Mouse (Mus musculus) cerebellum, adult 11 months (tissue): Measurements from ENCODE around the gene Fut2.
A peak's percentile ranks its signal among the peaks of the same experiment; 100 is the strongest.
"Not testable (repeated sequence)": the region's sequence is repeated elsewhere in the genome, so short reads cannot be mapped to it uniquely, and the experiment has no call there.

Experiments
- DNase-seq: peaks from one replicate; pipeline ENCODE4 v3.0.0; 2022

Gene Fut2

GRCm38 (mm10) chr7:45667761-45668160 lies 1.6 kb upstream of the Fut2 start:
- DNase-seq, result no peak

- no peak for DNase-seq
Measured at GRCm38 (mm10) chr7:45665303-45666138, 673 bp downstream of the Fut2 start.

- DNase-seq, result not testable (repeated sequence)
Measured at GRCm38 (mm10) chr7:45661702-45662101, 4.5 kb downstream of the Fut2 start.

GRCm38 (mm10) chr7:45660746-45661478 lies 5.3 kb downstream of the Fut2 start:
- no peak for DNase-seq

- DNase-seq, result no peak
Measured at GRCm38 (mm10) chr7:45654424-45655047, 11.7 kb downstream of the Fut2 start.

- not testable (repeated sequence) for DNase-seq
Measured at GRCm38 (mm10) chr7:45650484-45650883, 15.7 kb downstream of the Fut2 start.

GRCm38 (mm10) chr7:45649351-45649750 lies 16.8 kb downstream of the Fut2 start:
- no peak for DNase-seq

- DNase-seq, result no peak
Measured at GRCm38 (mm10) chr7:45646671-45647070, 19.5 kb downstream of the Fut2 start.

GRCm38 (mm10) chr7:45645591-45645971 lies 20.6 kb downstream of the Fut2 start:
- DNase-seq, result no peak

GRCm38 (mm10) chr7:45644872-45645590 lies 21.2 kb downstream of the Fut2 start:
- DNase-seq, result no peak

- DNase-seq, result peak; percentile 66
Measured at GRCm38 (mm10) chr7:45644183-45644582, 22.0 kb downstream of the Fut2 start.

- DNase-seq, result peak; percentile 99
Measured at GRCm38 (mm10) chr7:45643441-45644178, 22.6 kb downstream of the Fut2 start.

GRCm38 (mm10) chr7:45642503-45643255 lies 23.5 kb downstream of the Fut2 start:
- peak; percentile 47 for DNase-seq

- DNase-seq, result no peak
Measured at GRCm38 (mm10) chr7:45642083-45642482, 24.1 kb downstream of the Fut2 start.

- peak; percentile 53 for DNase-seq
Measured at GRCm38 (mm10) chr7:45641391-45642040, 24.7 kb downstream of the Fut2 start.

- no peak for DNase-seq
Measured at GRCm38 (mm10) chr7:45640191-45640957, 25.8 kb downstream of the Fut2 start.

- DNase-seq, result peak; percentile 49
Measured at GRCm38 (mm10) chr7:45639561-45640027, 26.6 kb downstream of the Fut2 start, which contains the start of gene Mamstr. Mamstr (plus strand) TSS chr7:45639977.

GRCm38 (mm10) chr7:45638623-45639401 lies 27.4 kb downstream of the Fut2 start:
- peak; percentile 98 for DNase-seq

GRCm38 (mm10) chr7:45637710-45638109 lies 28.5 kb downstream of the Fut2 start:
- DNase-seq, result no peak
